Mouse (Mus musculus) heart, adult 8-10 months (tissue): Measurements from ENCODE around the gene Tbc1d19. TPM values are rescaled to one million over a fixed set of nuclear protein-coding genes. Genes with fewer than 3 reads are reported as not detected.

Experiments used
- DNase-seq: peaks from one replicate; pipeline ENCODE4 v3.0.0; 2022; ENCODE audit warnings: low spot score
- total RNA-seq, 4 experiments: library from RNA; stranded (reverse); gene quantifications; 2 replicates each; pipeline ENCODE4 v1.2.4; 2022

Gene Tbc1d19
- total RNA-seq, 4 experiments from 2014 or later, result 15.9 to 21.0 (median 17.8) TPM

GRCm38 (mm10) chr5:53909201-53909600 is 99.8 kb downstream of the Tbc1d19 start:
- DNase-seq, result no peak

- no peak for DNase-seq
Observed at GRCm38 (mm10) chr5:53920416-53920815, 111.0 kb downstream of the Tbc1d19 start.

DNA sequence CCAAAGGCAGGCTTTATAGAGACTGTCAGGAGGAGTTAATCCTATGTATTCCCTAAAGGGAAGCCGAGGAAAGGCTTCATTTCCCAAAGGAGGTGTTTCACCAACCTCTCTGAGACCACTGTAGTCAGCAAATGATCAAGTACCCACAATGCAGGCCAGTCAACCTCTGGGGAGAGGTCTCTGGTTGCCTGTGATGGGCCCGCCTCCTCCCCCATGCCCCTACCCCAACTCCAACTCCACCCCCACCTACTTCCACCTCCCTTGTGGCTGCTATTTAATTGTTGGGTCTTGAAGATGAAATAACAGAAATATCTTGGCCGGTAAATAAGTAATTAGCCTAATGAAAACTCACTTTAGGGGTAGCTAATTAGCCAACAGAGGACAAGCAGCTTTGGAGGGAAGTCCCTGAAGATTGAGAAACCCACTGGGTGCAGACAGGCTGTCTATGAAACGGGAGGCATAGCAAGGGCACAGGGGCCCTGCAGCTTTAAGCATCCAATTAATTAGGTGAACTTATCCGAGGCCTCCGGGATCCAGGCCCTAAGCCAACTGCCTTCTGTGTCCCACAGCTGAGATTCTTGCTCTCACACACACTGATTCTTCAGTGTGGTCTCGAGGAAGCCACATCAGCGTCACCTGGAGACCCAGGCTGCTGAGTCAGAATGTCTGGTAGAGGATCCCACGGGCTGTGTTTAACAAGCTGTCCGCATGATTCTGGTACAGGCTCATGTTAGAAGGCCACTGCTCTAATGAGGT is 112.9 kb downstream of the Tbc1d19 start:
- DNase-seq, result no peak

DNA sequence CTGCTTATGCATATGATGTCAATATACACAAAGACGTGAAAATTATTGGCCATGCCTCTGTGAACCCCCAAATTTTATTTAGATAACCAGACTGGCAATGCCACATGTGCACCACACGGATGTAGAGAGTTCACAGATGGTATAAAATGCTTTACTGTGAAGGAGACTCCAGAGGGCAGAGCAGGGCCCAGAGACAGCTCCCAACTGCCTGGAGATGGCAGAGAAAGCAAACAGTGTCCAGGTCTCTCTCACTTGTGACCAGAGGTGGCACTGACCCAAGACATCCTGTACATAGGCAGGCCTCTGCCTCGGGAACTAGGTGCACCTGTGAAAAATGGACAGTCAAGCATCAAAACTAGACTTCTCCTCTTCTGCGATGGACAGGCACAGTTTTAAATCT is 114.6 kb downstream of the Tbc1d19 start:
- no peak for DNase-seq

GRCm38 (mm10) chr5:53926301-53926855 is 117.0 kb downstream of the Tbc1d19 start:
- DNase-seq, result no peak

DNA sequence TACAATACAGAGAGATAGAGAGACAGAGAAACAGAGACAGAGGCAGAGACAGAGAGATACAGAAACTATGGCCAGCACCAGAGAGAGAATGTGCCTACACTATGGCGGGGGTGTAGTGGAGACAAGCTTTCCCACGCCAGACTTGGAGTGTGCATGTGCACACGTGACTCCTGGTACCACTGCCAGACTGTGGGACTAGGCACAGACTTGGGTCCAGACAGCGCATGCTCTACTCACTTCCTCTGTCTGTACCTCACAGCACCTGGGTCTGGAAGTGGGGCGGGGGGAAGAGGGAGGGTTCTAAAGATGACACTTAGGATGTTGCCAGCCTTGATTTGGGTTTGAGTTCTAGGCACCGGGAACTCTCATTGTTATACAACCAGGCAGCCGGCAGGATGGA is 118.5 kb downstream of the Tbc1d19 start:
- no peak for DNase-seq

DNA sequence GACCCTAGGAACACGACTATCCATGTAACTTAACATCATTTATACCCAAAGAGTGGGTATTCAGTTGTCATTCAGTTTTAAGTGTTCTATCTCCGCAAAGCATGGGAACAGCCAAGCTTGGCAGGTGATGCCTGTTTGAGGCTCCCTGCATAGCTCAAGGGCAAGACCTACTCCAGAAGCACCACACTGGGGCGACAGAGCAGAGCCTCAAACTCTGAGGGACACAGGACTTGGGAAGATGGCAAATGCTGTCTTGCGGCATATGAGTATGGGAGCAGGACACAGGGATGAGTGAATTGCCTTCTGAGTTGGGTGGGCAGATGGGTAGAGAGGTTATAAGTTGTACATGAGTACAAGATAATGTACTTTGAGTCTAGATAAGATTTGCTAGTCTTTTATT is 119.1 kb downstream of the Tbc1d19 start:
- DNase-seq, result no peak

GRCm38 (mm10) chr5:53929205-53929614 is 119.8 kb downstream of the Tbc1d19 start:
- peak; percentile 76 for DNase-seq

- DNase-seq, result no peak
Observed at GRCm38 (mm10) chr5:53929814-53930213, 120.4 kb downstream of the Tbc1d19 start.

DNA sequence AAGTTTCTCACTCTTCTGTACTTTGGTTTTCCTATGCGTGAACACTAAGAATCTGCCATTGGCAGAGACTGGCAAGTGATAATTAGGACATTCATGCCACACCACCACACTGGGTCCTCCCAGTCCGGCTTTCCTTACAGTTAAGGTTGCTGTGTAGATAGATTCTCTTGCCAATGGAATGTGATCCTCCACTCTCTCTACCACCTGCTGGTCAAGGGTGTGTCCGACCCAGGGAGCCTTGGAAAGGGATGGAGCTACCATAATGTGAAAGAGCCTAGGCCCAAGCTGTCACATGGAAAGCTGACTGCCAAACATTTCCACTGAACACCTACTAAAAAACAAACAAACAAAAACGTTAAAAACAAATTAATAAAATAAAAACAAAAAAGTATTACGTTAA is 121.6 kb downstream of the Tbc1d19 start:
- no peak for DNase-seq

GRCm38 (mm10) chr5:53933628-53934027 is 124.2 kb downstream of the Tbc1d19 start:
- peak; percentile 85 for DNase-seq

- DNase-seq, result no peak
Observed at GRCm38 (mm10) chr5:53934040-53934439, 124.6 kb downstream of the Tbc1d19 start.

DNA sequence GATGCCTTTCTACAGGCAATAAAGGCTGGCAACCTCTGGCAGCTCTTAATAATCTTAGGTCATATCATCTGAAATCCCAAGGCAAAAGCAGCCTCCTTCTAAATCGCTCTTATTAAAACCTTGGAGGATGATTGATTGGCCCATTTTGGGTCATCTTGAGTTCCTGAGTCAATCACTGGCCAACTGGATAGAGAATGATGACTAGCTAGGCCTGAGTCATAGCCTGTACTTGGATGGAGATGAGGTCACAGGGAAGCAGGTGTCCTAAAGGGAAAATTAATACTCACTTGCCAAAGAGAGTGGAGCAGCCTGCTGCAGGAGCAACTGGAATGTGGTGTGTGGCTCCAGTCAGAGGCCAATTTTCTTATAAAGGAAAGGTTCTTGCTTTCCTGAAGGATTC is 125.4 kb downstream of the Tbc1d19 start:
- DNase-seq, result no peak

GRCm38 (mm10) chr5:53937187-53937586 is 127.8 kb downstream of the Tbc1d19 start:
- peak; percentile 70 for DNase-seq

DNA sequence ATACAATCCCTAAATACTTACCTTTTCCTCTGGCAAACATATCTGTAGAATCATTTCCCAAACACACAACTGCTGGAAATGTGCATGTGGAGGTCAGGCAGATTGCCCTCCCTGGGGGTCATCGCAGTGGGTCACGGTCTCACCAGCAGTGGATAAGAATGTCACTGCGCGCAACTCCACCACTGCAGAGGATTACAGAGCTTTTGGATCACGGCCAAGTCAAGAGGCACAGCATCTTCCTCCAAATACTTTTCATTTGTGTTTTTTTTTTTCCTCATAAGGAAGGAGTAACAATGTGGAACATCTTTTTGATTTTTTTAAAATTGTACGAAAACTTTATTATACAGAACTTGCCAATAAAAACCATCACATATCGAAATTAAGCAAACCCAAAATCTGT is 129.6 kb downstream of the Tbc1d19 start:
- DNase-seq, result no peak

- DNase-seq, result no peak
Observed at GRCm38 (mm10) chr5:53941322-53942024, 132.1 kb downstream of the Tbc1d19 start.

DNA sequence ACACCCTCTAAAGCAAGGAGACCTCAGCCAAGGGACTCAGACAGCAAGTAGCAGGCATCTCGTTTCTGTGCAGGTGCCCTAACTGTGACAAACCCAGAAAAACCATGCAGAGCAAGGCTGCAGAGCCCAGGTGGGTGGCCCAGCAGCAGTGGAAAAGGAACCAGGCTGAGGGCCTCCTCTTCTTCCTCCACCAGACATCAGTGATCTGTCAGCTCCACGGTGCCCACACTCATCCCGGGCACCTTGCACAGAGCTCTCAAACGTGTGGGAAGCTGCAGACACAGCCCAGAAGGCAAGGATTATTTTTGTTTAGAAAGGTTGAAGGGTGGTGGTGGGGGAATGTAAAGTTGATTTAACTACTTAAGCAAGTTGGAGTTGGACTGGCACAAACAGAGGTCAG is 132.9 kb downstream of the Tbc1d19 start:
- no peak for DNase-seq

DNA sequence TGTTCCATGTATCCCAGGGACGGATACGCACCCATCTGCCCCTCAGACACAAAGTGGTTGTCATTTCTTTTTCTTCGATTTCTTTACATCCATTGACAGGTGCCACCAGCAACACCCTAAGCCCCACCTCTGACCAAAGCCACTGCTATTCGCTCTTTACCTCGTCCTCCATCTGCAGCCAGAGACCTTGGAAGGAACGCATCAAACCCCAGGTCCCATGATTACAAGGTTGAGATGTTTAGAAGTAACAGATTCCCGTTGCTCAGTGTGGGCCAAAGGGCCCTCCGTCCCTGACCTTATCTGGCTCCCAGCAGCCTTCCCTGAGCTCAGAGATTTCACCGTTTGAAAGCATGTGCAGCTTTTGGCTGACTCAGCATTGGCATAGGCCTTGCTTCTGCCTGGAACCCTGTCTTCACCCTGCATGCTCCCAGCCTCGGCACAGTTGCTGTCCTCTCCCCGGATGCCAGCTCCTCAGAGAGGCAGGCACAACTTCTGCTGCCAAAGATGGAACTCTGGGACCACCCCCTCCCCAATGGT is 134.0 kb downstream of the Tbc1d19 start:
- DNase-seq, result no peak

- no peak for DNase-seq
Observed at GRCm38 (mm10) chr5:53946747-53947146, 137.3 kb downstream of the Tbc1d19 start.

- no peak for DNase-seq
Observed at GRCm38 (mm10) chr5:53947549-53948183, 138.3 kb downstream of the Tbc1d19 start.

GRCm38 (mm10) chr5:53948606-53949266 is 139.3 kb downstream of the Tbc1d19 start:
- peak; percentile 87 for DNase-seq

DNA sequence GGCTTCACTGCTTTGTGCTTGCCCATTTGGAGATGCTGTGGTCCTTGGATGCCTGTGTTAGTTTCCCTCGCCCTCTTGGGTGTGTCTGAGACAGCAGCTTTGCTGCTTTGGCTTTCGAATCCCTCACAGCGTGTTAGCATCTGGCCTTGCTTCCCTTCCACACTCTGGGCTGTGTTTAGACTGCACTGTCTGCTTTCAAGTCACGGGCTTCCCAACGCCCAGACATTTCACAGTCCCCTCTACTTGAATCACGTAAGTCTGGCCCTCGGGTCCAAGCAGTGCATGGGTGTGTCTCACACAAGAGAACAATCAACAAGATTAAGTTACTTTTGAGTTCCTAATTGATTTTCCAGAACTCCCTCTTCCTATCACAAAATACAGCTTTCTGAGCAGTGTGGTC is 140.8 kb downstream of the Tbc1d19 start:
- DNase-seq, result peak; percentile 73
